8 mouse cellular contexts compared by ENCODE assay signal in genomic region chr12:79507141-79507681, GRCm38 (mm10).
DNase-seq lines count a peak whose midpoint lies in the region; ATAC-seq lines count a peak whose summit lies in the region.

No protein-coding gene starts in this region.

- no peak overlapping the region for H3K4me2 ChIP-seq in hindbrain, embryonic 11.5 days (replicated peaks; ENCODE audit: low read depth, low read length)
- H3K4me2 ChIP-seq in neural tube, embryonic 15.5 days: 0 out of 2 replicates have a peak overlapping the region, but pooled peaks have one; percentile 9

- no peak for ATAC-seq in hindbrain, embryonic 11.5 days (ENCODE audit: low FRiP score)
- peak; percentile 59; the same call in 1 of the 2 replicates for ATAC-seq in neural tube, embryonic 15.5 days (ENCODE audit: low FRiP score)

- H3K4me1 ChIP-seq in hindbrain, embryonic 11.5 days (replicated peaks; ENCODE audit: control insufficient read depth, insufficient read depth, low read length): 0 out of 2 replicates have a peak, but pooled peaks cover 2% of the 10 kb centered on the region
- H3K4me1 ChIP-seq in neural tube, embryonic 15.5 days: peaks cover 31% of the 10 kb centered on the region

- no peaks in the 10 kb centered on the region for H3K27me3 ChIP-seq in hindbrain, embryonic 11.5 days (ENCODE audit: control insufficient read depth, insufficient read depth, low read length)
- no peaks in the 10 kb centered on the region for H3K27me3 ChIP-seq in neural tube, embryonic 15.5 days (replicated peaks)

- H3K9me3 ChIP-seq in hindbrain, embryonic 11.5 days (ENCODE audit: control insufficient read depth, low read length): no peaks in the 10 kb centered on the region
- H3K9me3 ChIP-seq in neural tube, embryonic 15.5 days (replicated peaks): no peaks in the 10 kb centered on the region

- H3K27ac ChIP-seq in hindbrain, embryonic 11.5 days (ENCODE audit: low read depth, low read length): peak overlapping the region; percentile 12; the same call in 1 of the 2 replicates
- peak overlapping the region; percentile 48 for H3K27ac ChIP-seq in neural tube, embryonic 15.5 days (replicated peaks)

- no peak overlapping the region for H3K4me3 ChIP-seq in hindbrain, embryonic 11.5 days (ENCODE audit: low read depth, low read length)
- H3K4me3 ChIP-seq in neural tube, embryonic 15.5 days (replicated peaks): no peak overlapping the region

- 56% methylated on average over 8 of the region's 8 CpGs for WGBS in hindbrain, embryonic 11.5 days
- WGBS in neural tube, embryonic 15.5 days: 10% methylated on average over 8 of the region's 8 CpGs

- peak; percentile 33 for DNase-seq in layer of hippocampus, adult 11-12 months (ENCODE audit: low spot score)
- DNase-seq in layer of hippocampus, adult 9-10 months (ENCODE audit: low spot score): no peak
- peak; percentile 74 for DNase-seq in embryo, embryonic 10 days (ENCODE audit: low spot score)
- DNase-seq in hindbrain, embryonic 11.5 days (ENCODE audit: low spot score): no peak
- peak; percentile 19 to 54 for DNase-seq in layer of hippocampus, postnatal 14 days (ENCODE audit: low spot score in 2 of 2)
- DNase-seq in spleen, postnatal 36 days (ENCODE audit: low spot score in 2 of 2): no peak
- no peak for DNase-seq in spleen, adult 12 weeks (ENCODE audit: low spot score)

- H3K9ac ChIP-seq in hindbrain, embryonic 11.5 days (ENCODE audit: low read depth, low read length): no peak overlapping the region
- H3K9ac ChIP-seq in neural tube, embryonic 15.5 days (replicated peaks): no peak overlapping the region

- H3K36me3 ChIP-seq in hindbrain, embryonic 11.5 days (ENCODE audit: control insufficient read depth, insufficient read depth, low read length): no peaks in the 10 kb centered on the region
- H3K36me3 ChIP-seq in neural tube, embryonic 15.5 days: no peaks in the 10 kb centered on the region

Comparison
In these comparisons a context has a peak if more than half of its experiments do, and no peak if none do; other contexts are left out.
1. DNase-seq: peak in layer of hippocampus, adult 11-12 months (single experiment), embryo, embryonic 10 days (single experiment) and layer of hippocampus, postnatal 14 days (2 of 2); none in layer of hippocampus, adult 9-10 months (single experiment), hindbrain, embryonic 11.5 days (single experiment), spleen, postnatal 36 days (0 of 2) and spleen, adult 12 weeks (single experiment).